Mouse (Mus musculus) bone marrow macrophage, adult 2 months (primary cell): ENCODE results near the gene Dck. TPM values are rescaled to one million over a fixed set of nuclear protein-coding genes. Genes with fewer than 3 reads are reported as not detected.
"Not testable (repeated sequence)": the region's sequence is repeated elsewhere in the genome, so short reads cannot be mapped to it uniquely, and the experiment has no call there.

ENCODE experiments used
- H3K27ac ChIP-seq: 2 replicates; pipeline ENCODE4 v1.5.1; 2012; ENCODE audit warnings: low read depth, low read length; ENCODE audit not compliant: insufficient read depth
- H3K4me1 ChIP-seq: 2 replicates; pipeline ENCODE4 v1.6.1; 2012; ENCODE audit warnings: low read length; ENCODE audit not compliant: control insufficient read depth, insufficient read depth
- H3K4me3 ChIP-seq: 2 replicates; pipeline ENCODE4 v1.5.1; 2012; ENCODE audit warnings: mild to moderate bottlenecking, low read length, moderate library complexity; ENCODE audit not compliant: insufficient read depth
- CTCF ChIP-seq: IDR thresholded peaks from 2 replicates; pipeline ENCODE4 v1.5.1; 2012; ENCODE audit warnings: low read depth, mild to moderate bottlenecking, low read length, moderate library complexity
- POLR2A ChIP-seq: IDR thresholded peaks from 2 replicates; pipeline ENCODE4 v1.6.1; 2012; ENCODE audit warnings: mild to moderate bottlenecking, low read depth, low read length, borderline replicate concordance
- polyA plus RNA-seq: library from polyadenylated mRNA; stranded (reverse); fragments of >200 nt; gene quantifications from 2 replicates; pipeline ENCODE4 v1.2.4, GENCODE M21; 2012; ENCODE audit not compliant: missing spikeins, insufficient read depth, insufficient read length

Gene Dck
- polyA plus RNA-seq: 100 and 105 TPM in 2 replicates

- Histone ChIP-seq H3K27ac (peak within 1 kb of the TSS; percentile 76), H3K4me1 (peaks cover 28% of the 10 kb centered on the region), H3K4me3 (peak within 1 kb of the TSS; percentile 97)
- no peak for TF ChIP-seq CTCF
- no peak for TF ChIP-seq POLR2A
Observed at GRCm38 (mm10) chr5:88764987-88765481, at the start of gene Dck. Dck (plus strand) TSS chr5:88764996.

GRCm38 (mm10) chr5:88716983-88717382, 47.8 kb upstream of the Dck start:
- Histone ChIP-seq H3K4me3 (no peak overlapping the region), H3K4me1 (peaks cover 10% of the 10 kb centered on the region), H3K27ac (no peak overlapping the region)
- no peak for TF ChIP-seq POLR2A
- TF ChIP-seq CTCF: no peak

GRCm38 (mm10) chr5:88720116-88721002, 44.4 kb upstream of the Dck start, which contains the start of gene Mob1b:
Mob1b (plus strand) TSS chr5:88720855.
- TF ChIP-seq CTCF: no peak
- no peak for TF ChIP-seq POLR2A
- Histone ChIP-seq H3K4me1 (peaks cover 21% of the 10 kb centered on the region), H3K4me3 (peak within 1 kb of the TSS; percentile 71), H3K27ac (peak within 1 kb of the TSS; percentile 65)

- H3K27ac ChIP-seq: peak overlapping the region; percentile 65
Observed at GRCm38 (mm10) chr5:88721003-88721475, 43.8 kb upstream of the Dck start.

GRCm38 (mm10) chr5:88721565-88722212, 43.1 kb upstream of the Dck start:
- Histone ChIP-seq H3K27ac (no peak overlapping the region), H3K4me1 (peaks cover 21% of the 10 kb centered on the region), H3K4me3 (peak overlapping the region; percentile 71)
- no peak for TF ChIP-seq POLR2A
- TF ChIP-seq CTCF: no peak

More at GRCm38 (mm10) chr5:88721003-88721475, 43.8 kb upstream of the Dck start:
- peaks cover 21% of the 10 kb centered on the region for H3K4me1 ChIP-seq
- TF ChIP-seq CTCF: no peak
- TF ChIP-seq POLR2A: no peak
- H3K4me3 ChIP-seq: peak overlapping the region; percentile 71

- H3K27ac ChIP-seq: no peak overlapping the region
- peak overlapping the region; percentile 71 for H3K4me3 ChIP-seq
- TF ChIP-seq POLR2A (no peak), CTCF (no peak)
- H3K4me1 ChIP-seq: peaks cover 24% of the 10 kb centered on the region
Observed at GRCm38 (mm10) chr5:88722213-88722600, 42.6 kb upstream of the Dck start.

GRCm38 (mm10) chr5:88724030-88724429, 40.8 kb upstream of the Dck start:
- H3K27ac ChIP-seq: no peak overlapping the region
- TF ChIP-seq POLR2A: no peak

GRCm38 (mm10) chr5:88727593-88728144, 37.1 kb upstream of the Dck start:
- H3K4me1 ChIP-seq: peaks cover 15% of the 10 kb centered on the region
- TF ChIP-seq POLR2A (no peak), CTCF (no peak)
- H3K4me3 ChIP-seq: no peak overlapping the region
- no peak overlapping the region for H3K27ac ChIP-seq

More at GRCm38 (mm10) chr5:88724030-88724429, 40.8 kb upstream of the Dck start:
- Histone ChIP-seq H3K4me3 (no peak overlapping the region), H3K4me1 (peaks cover 28% of the 10 kb centered on the region)

- H3K4me3 ChIP-seq: no peak overlapping the region
Observed at GRCm38 (mm10) chr5:88734786-88735185, 30.0 kb upstream of the Dck start.

GRCm38 (mm10) chr5:88741065-88741464, 23.7 kb upstream of the Dck start:
- not testable (repeated sequence) for H3K4me3 ChIP-seq, H3K4me1 ChIP-seq, H3K27ac ChIP-seq

More at GRCm38 (mm10) chr5:88734786-88735185, 30.0 kb upstream of the Dck start:
- TF ChIP-seq POLR2A (no peak), CTCF (no peak)
- Histone ChIP-seq H3K27ac (no peak overlapping the region), H3K4me1 (no peaks in the 10 kb centered on the region)
